Mouse (Mus musculus) inflammation-experienced regulatory T-cells (primary cell): ENCODE data around the gene Vmn1r189. TPM values are rescaled to one million over a fixed set of nuclear protein-coding genes. Genes with fewer than 3 reads are reported as not detected.

ENCODE experiments used
- polyA plus RNA-seq, 2 experiments: library from polyadenylated mRNA; unstranded; fragments of 100-300 nt; shearing (Covaris generic); gene quantifications; one replicate each; pipeline ENCODE4 v1.2.1; 2017

Vmn1r189 gene
- not detected for polyA plus RNA-seq

GRCm38 (mm10) chr13:22105724-22106123 lies at the start of gene Vmn1r189:
Vmn1r189 (minus strand) TSS chr13:22105824.

GRCm38 (mm10) chr13:22084140-22084539 lies 21.5 kb downstream of the Vmn1r189 start, which contains the start of gene Vmn1r188:
Vmn1r188 (plus strand) TSS chr13:22084440.

Other genes starting within 250 kb of the Vmn1r189 start
- gene Zfp184, start 160.7 kb downstream of the Vmn1r189 start, polyA plus RNA-seq: under 1 TPM in 1 of 2 experiments, not detected in 1; 0.36 TPM
- not detected for gene Pom121l2, start 124.6 kb downstream of the Vmn1r189 start, polyA plus RNA-seq
- gene Prss16, start 96.1 kb downstream of the Vmn1r189 start, polyA plus RNA-seq: 1 to 10 TPM in 1 of 2 experiments, under 1 TPM in 1; 0.16 to 1.4 TPM
- under 1 TPM in 1 of 2 experiments, not detected in 1; 0.83 TPM for gene Hist1h2ah, start 70.3 kb downstream of the Vmn1r189 start, polyA plus RNA-seq
- gene Hist1h2bk, start 70.0 kb downstream of the Vmn1r189 start, polyA plus RNA-seq: under 1 TPM in 1 of 2 experiments, not detected in 1; 0.48 TPM
- 1 to 10 TPM; 7.5 to 9.7 TPM for gene Hist1h4i, start 64.5 kb downstream of the Vmn1r189 start, polyA plus RNA-seq
- 1 to 10 TPM; 1.8 to 6.1 TPM for gene Hist1h2ag, start 62.9 kb downstream of the Vmn1r189 start, polyA plus RNA-seq
- 1 to 10 TPM; 2.4 to 5.9 TPM for gene Hist1h2bj, start 62.6 kb downstream of the Vmn1r189 start, polyA plus RNA-seq
- gene Vmn1r188, start 21.4 kb downstream of the Vmn1r189 start, polyA plus RNA-seq: under 1 TPM in 1 of 2 experiments, not detected in 1; 0.05 TPM
- under 1 TPM in 1 of 2 experiments, not detected in 1; 0.06 TPM for gene Vmn1r191, start 78.1 kb upstream of the Vmn1r189 start, polyA plus RNA-seq
- gene Vmn1r192, start 85.3 kb upstream of the Vmn1r189 start, polyA plus RNA-seq: not detected
- under 1 TPM; 0.06 to 0.42 TPM for gene Vmn1r193, start 117.3 kb upstream of the Vmn1r189 start, polyA plus RNA-seq
- not detected for gene Vmn1r194, start 138.4 kb upstream of the Vmn1r189 start, polyA plus RNA-seq
- gene Vmn1r195, start 164.7 kb upstream of the Vmn1r189 start, polyA plus RNA-seq: under 1 TPM in 1 of 2 experiments, not detected in 1; 0.66 TPM
- not detected for gene Vmn1r196, start 184.1 kb upstream of the Vmn1r189 start, polyA plus RNA-seq
- under 1 TPM; 0.07 to 0.15 TPM for gene Vmn1r197, start 218.8 kb upstream of the Vmn1r189 start, polyA plus RNA-seq
- gene Vmn1r198, start 244.5 kb upstream of the Vmn1r189 start, polyA plus RNA-seq: under 1 TPM; 0.10 to 0.34 TPM